Mouse (Mus musculus) limb, embryonic 15.5 days (tissue): ENCODE results near the gene Papola. TPM values are rescaled to one million over a fixed set of nuclear protein-coding genes. Genes with fewer than 3 reads are reported as not detected.

Experiments used
- ATAC-seq: fragments of 200-750 bp; cut with Nextera tagmentation; 2 replicates; pipeline ENCODE4 v1.8.0; 2017; ENCODE audit warnings: low read depth, moderate TSS enrichment; ENCODE audit not compliant: insufficient number of reproducible peaks, low FRiP score, low TSS enrichment
- H3K27ac ChIP-seq: fragments of 300-500 bp; sonication (generic); 2 replicates; pipeline ENCODE4 v1.5.1; 2015; ENCODE audit warnings: moderate library complexity, mild to moderate bottlenecking, inconsistent platforms
- H3K27me3 ChIP-seq: fragments of 300-500 bp; sonication (generic); 2 replicates; pipeline ENCODE4 v1.6.1; 2015; ENCODE audit warnings: inconsistent platforms
- H3K36me3 ChIP-seq: fragments of 300-500 bp; sonication (generic); 2 replicates; pipeline ENCODE4 v1.6.1; 2015; ENCODE audit warnings: inconsistent platforms
- H3K4me1 ChIP-seq: fragments of 300-500 bp; sonication (generic); 2 replicates; pipeline ENCODE4 v1.6.1; 2015; ENCODE audit warnings: inconsistent platforms
- H3K4me2 ChIP-seq: fragments of 300-500 bp; sonication (generic); 2 replicates; pipeline ENCODE4 v1.6.1; 2015; ENCODE audit warnings: mild to moderate bottlenecking, inconsistent platforms
- H3K4me3 ChIP-seq: fragments of 300-500 bp; sonication (generic); 2 replicates; pipeline ENCODE4 v1.5.1; 2015; ENCODE audit warnings: mild to moderate bottlenecking, inconsistent platforms
- H3K9ac ChIP-seq: fragments of 300-500 bp; sonication (generic); 2 replicates; pipeline ENCODE4 v1.6.1; 2015; ENCODE audit warnings: inconsistent platforms
- H3K9me3 ChIP-seq: fragments of 300-500 bp; sonication (generic); 2 replicates; pipeline ENCODE4 v1.6.1; 2016; ENCODE audit warnings: inconsistent platforms
- WGBS: fragments of 180-500 bp; shearing (Covaris S2); methylation state at CpG from one replicate; pipeline ENCODE4 v1.1.7; 2015; 5-methylcytosine and 5-hydroxymethylcytosine counted together
- polyA plus RNA-seq: library from polyadenylated mRNA; unstranded; fragments of >200 nt; fragmentation: Nextera tagmentation; extraction: Ambion mirVana; gene quantifications from 2 replicates; pipeline ENCODE4 v1.2.1, GENCODE M21; 2015

The Papola gene
- polyA plus RNA-seq, 1 experiment from 2014 or later = 185 TPM

DNA sequence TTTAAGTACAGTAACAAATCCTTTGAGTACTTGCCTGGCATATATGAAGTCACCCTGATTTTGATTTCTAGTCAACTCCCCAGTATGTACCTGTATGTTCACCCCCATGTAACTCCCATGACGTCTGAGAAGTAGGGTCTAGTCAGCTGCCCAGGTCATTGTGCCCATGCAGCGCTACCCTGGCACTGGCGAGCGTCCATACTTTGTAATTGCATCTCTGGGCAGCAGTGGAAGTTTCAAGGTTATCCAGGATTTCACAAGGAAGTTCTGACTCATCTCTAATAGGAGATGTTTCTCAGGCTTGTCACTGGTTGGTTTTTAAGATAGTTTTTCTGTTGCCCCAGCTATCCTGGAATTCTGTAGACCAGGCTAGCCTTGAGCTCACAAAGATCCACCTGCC, 59.9 kb downstream of the Papola start:
- H3K4me3 ChIP-seq = no peak overlapping the region
- WGBS = 91% methylated on average over 4 of the region's 4 CpGs

DNA sequence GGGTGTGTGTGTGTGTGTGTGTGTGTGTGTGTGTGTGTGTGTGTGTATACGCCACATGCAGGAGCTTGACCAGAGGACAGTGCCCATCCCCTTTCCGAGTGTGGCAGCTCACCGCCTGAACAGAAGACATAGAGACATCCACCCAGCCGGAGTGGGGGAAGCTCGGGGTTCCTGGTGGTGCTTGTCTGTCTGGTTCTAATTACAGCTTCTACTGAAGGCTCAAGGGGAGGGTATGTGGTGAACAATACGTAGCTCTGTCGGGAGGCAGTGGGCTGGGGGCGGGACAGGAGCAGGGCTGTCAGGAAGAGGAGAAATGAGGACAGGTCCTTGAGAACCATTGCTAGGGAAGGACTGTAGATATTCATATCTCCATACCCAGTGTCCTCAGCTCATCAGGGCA, 64.6 kb downstream of the Papola start:
- Histone ChIP-seq H3K36me3 (peaks cover 9% of the 10 kb centered on the region), H3K9me3 (no peaks in the 10 kb centered on the region), H3K9ac (no peak overlapping the region), H3K4me3 (no peak overlapping the region), H3K4me2 (no peak overlapping the region), H3K4me1 (peaks cover 19% of the 10 kb centered on the region; the same call in 1 of the 2 replicates), H3K27me3 (no peaks in the 10 kb centered on the region), H3K27ac (no peak overlapping the region)
- WGBS = 14% methylated on average over 8 of the region's 8 CpGs
- ATAC-seq = no peak

More for the DNA sequence above, 59.9 kb downstream of the Papola start:
- H3K27ac ChIP-seq = no peak overlapping the region
- H3K4me1 ChIP-seq = peaks cover 20% of the 10 kb centered on the region; the same call in 1 of the 2 replicates
- H3K9ac ChIP-seq = no peak overlapping the region
- H3K9me3 ChIP-seq = no peaks in the 10 kb centered on the region
- H3K4me2 ChIP-seq = no peak overlapping the region
- H3K36me3 ChIP-seq = peaks cover 39% of the 10 kb centered on the region
- no peak for ATAC-seq
- H3K27me3 ChIP-seq = no peaks in the 10 kb centered on the region

DNA sequence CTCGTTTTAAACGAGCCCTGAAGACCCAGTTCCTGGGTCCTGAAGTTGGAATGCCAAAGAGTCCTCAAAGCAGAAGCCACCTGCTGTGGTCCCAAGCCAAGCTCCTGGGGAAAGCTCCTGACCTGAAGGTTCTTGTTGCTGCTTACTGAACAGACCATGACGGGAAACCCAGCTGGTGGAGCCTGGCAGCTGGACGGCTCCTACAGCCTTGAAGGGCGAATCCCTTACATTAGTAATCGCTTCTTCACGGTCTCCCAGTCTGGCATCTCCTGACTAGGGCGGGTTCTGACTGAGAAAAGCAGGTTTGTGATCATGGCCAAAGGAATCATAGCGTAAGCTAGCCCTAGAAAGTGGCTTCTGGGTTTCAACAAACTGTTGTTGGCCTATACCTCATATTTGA, 66.2 kb downstream of the Papola start:
- 0 out of 2 replicates have a peak, but pooled peaks cover 3% of the 10 kb centered on the region for H3K36me3 ChIP-seq
- no peak overlapping the region for H3K9ac ChIP-seq
- H3K4me3 ChIP-seq = no peak overlapping the region
- H3K9me3 ChIP-seq = no peaks in the 10 kb centered on the region
- H3K27ac ChIP-seq = no peak overlapping the region
- no peak overlapping the region for H3K4me2 ChIP-seq
- no peaks in the 10 kb centered on the region for H3K27me3 ChIP-seq
- peaks cover 24% of the 10 kb centered on the region; the same call in 1 of the 2 replicates for H3K4me1 ChIP-seq
- no peak for ATAC-seq
- WGBS = 80% methylated on average over 9 of the region's 9 CpGs

DNA sequence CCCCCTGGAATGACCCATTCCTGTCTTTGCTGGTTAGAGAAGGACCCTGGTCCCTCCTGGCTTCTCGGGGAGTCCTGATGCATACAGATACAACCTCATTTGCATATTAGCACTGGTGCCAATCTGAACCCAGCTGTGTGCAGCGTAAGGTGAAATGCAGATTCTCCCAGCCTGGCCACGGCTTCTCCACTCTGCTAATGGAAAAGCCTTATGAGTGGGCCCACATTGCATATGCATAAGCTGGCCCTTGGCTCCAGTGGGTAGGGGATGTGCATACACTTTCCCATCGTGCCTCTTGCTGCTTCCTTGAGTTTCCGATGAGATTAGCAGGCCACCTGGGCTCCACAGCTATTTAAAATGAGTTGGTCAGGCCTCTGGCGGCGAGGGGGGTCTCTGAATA, 68.3 kb downstream of the Papola start:
- Histone ChIP-seq H3K9me3 (no peaks in the 10 kb centered on the region), H3K4me2 (no peak overlapping the region), H3K27me3 (no peaks in the 10 kb centered on the region), H3K27ac (no peak overlapping the region), H3K4me3 (no peak overlapping the region), H3K4me1 (peaks cover 21% of the 10 kb centered on the region; the same call in 1 of the 2 replicates), H3K9ac (no peak overlapping the region), H3K36me3 (no peaks in the 10 kb centered on the region)
- no peak for ATAC-seq
- WGBS = 66% methylated on average over 7 of the region's 7 CpGs

DNA sequence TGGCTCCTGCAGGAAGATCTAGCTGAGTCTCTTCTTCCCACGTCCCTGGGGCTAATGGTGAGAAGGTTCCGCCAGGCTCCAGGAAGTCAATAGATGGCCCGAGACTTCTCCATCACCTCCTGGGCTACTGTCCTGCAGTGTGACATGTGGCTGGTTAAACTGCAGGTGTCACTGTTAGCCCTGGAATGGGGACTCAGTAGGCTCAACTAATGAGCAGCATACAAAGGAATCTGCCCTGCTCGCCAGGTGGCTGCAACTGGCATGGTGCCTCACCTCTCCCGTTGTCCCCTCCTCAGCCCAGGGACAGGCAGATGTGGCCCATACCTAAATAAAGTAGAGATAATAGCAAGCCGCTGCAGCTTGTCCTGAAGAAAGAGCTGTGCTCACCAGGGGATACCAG, 70.1 kb downstream of the Papola start:
- no peaks in the 10 kb centered on the region for H3K9me3 ChIP-seq
- WGBS = 26% methylated on average over 6 of the region's 6 CpGs
- H3K4me2 ChIP-seq = no peak overlapping the region
- no peak overlapping the region for H3K4me3 ChIP-seq
- no peaks in the 10 kb centered on the region for H3K36me3 ChIP-seq
- no peak overlapping the region for H3K9ac ChIP-seq
- no peak for ATAC-seq
- H3K27me3 ChIP-seq = no peaks in the 10 kb centered on the region
- no peak overlapping the region for H3K27ac ChIP-seq
- peaks cover 5% of the 10 kb centered on the region; the same call in 1 of the 2 replicates for H3K4me1 ChIP-seq

DNA sequence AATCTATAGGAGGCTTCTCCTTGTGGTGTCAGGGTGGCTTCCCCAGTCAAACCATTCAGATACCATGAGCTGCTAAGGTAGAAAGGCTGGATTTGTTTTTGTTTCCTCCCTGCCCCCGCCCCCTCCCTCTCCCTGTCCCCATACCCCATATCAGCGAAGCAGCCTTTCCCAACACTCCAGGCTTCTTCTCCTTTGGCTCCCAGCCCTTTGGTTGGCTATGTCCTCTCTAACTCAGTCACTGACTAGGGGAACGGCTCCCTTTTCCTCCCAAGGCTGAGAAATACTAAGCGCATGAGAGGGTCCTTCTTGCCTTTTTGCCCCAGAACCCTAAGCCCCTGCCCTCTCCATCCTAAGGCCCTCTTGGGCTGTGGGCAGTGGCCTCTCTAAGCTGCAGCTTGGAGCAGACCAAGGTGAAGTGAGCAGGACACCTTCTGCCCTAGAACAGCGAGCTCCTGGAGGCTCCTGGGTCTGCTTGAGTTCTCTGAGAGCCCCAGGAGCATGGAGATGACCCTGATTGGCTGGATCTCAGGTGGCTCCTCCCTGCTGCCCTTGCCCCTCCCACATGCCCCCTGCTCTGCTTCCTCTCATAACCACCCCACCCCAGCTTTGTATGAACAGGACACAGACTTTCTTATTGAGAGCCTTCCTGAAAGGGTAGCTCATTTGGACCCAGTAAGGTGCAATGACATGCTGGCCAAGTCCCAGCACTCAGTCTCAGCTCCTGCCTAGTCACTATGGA, 73.6 kb downstream of the Papola start:
- no peak overlapping the region for H3K4me3 ChIP-seq
- H3K4me2 ChIP-seq = no peak overlapping the region
- ATAC-seq = no peak
- WGBS = 80% methylated on average over 5 of the region's 5 CpGs
- H3K9ac ChIP-seq = no peak overlapping the region
- peaks cover 20% of the 10 kb centered on the region for H3K4me1 ChIP-seq
- no peaks in the 10 kb centered on the region for H3K27me3 ChIP-seq
- H3K36me3 ChIP-seq = no peaks in the 10 kb centered on the region
- no peaks in the 10 kb centered on the region for H3K9me3 ChIP-seq
- H3K27ac ChIP-seq = no peak overlapping the region

DNA sequence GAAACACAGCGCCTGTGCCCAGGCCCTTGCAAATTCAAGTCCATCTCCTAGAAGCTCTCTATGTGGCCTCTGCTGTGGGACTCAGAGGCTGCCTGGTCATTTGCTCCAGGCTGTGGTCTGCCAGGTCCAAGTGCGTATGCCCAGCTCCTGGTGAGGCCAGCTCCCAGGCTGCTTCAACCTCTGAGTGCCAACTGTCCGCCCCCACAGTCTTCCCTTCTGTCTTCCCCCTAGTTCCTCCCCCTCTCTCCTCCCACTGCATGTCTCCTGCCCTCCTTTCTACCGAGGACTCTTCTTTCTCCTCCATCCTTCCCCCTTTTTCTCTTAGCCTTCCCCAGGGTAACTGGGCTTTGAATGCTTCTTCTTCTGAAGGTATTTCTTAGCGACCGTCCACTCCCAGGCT, 77.6 kb downstream of the Papola start:
- H3K27ac ChIP-seq = no peak overlapping the region
- H3K27me3 ChIP-seq = no peaks in the 10 kb centered on the region
- no peaks in the 10 kb centered on the region for H3K36me3 ChIP-seq
- no peak overlapping the region for H3K4me3 ChIP-seq
- 55% methylated on average over 6 of the region's 6 CpGs for WGBS
- H3K9me3 ChIP-seq = no peaks in the 10 kb centered on the region
- H3K4me2 ChIP-seq = no peak overlapping the region
- peaks cover 19% of the 10 kb centered on the region for H3K4me1 ChIP-seq
- ATAC-seq = no peak
- H3K9ac ChIP-seq = no peak overlapping the region

DNA sequence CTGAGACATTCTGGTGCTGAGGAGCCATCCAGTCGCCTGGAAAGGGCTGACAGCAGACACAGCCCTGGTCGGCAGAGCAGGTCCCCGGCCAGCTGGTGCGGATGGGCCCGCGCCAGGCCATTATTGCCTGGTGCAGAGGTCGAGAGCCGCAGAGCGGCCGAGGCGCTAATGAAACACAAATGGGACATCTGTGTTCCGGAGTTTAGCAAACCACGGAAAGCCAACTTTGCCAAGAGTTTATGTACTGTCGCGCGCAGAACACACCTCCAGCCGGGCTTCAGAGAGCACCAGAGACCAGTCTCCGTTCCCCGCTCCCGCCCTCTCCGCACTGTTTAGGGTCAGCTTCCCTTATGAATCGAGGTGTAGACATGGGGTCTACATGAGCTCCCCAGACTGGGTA, 78.1 kb downstream of the Papola start:
- H3K9ac ChIP-seq = no peak overlapping the region
- no peaks in the 10 kb centered on the region for H3K27me3 ChIP-seq
- peaks cover 19% of the 10 kb centered on the region for H3K4me1 ChIP-seq
- 0 out of 2 replicates have a peak, but pooled peaks have one; percentile 21 for ATAC-seq
- 34% methylated on average over 22 of the region's 22 CpGs for WGBS
- no peaks in the 10 kb centered on the region for H3K36me3 ChIP-seq
- H3K4me3 ChIP-seq = no peak overlapping the region
- no peak overlapping the region for H3K27ac ChIP-seq
- H3K9me3 ChIP-seq = no peaks in the 10 kb centered on the region
- H3K4me2 ChIP-seq = peak overlapping the region; percentile 31; the same call in 1 of the 2 replicates

DNA sequence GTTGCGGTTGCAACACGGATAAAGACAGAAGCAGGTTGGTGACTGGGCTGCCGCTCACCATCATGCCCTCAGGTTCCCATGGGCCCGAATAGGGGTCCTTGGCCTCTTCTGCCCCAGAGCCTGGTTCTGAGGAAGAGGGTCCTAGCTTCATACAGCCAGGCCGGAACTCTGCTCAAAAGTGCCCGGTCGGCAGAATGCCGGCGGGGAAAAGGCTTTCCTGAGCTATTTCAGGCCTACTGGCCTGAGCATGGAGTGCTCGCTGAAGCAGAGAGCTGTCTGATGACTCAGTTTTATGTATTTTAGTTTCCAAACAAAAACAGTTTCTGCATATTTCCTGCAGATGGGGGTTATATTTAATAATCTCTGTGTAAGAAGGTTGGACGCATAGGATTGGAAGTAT, 78.9 kb downstream of the Papola start:
- Histone ChIP-seq H3K4me2 (no peak overlapping the region), H3K27me3 (no peaks in the 10 kb centered on the region), H3K36me3 (no peaks in the 10 kb centered on the region), H3K27ac (no peak overlapping the region), H3K4me3 (no peak overlapping the region), H3K9ac (no peak overlapping the region), H3K4me1 (peaks cover 19% of the 10 kb centered on the region), H3K9me3 (no peaks in the 10 kb centered on the region)
- ATAC-seq = no peak
- 87% methylated on average over 11 of the region's 11 CpGs for whole genome bisulfite sequencing

DNA sequence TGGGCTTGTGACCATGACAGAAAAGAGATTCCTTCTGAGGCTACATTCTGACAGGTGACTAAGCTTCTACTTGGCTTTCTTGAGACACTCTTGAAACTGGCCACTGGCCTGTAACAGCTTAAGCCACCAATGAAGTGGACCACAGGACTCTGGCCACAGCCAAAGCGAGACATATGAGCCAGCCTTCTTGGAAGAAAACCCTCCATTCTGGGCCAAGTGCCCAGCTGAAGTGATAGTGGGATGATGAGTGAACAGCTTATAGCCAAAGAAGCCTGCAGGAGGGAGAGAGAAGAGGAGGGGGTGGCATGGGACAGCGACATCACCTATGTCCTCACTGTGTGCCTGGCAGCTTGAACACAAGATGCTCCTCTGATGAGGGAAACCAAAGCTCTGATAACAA, 83.2 kb downstream of the Papola start:
- ATAC-seq = no peak
- Histone ChIP-seq H3K4me1 (peaks cover 14% of the 10 kb centered on the region), H3K27ac (no peak overlapping the region), H3K4me3 (no peak overlapping the region), H3K9ac (no peak overlapping the region), H3K9me3 (no peaks in the 10 kb centered on the region), H3K36me3 (no peaks in the 10 kb centered on the region), H3K4me2 (no peak overlapping the region), H3K27me3 (peaks cover 5% of the 10 kb centered on the region; the same call in 1 of the 2 replicates)
- 88% methylated on average over 2 of the region's 2 CpGs for WGBS

DNA sequence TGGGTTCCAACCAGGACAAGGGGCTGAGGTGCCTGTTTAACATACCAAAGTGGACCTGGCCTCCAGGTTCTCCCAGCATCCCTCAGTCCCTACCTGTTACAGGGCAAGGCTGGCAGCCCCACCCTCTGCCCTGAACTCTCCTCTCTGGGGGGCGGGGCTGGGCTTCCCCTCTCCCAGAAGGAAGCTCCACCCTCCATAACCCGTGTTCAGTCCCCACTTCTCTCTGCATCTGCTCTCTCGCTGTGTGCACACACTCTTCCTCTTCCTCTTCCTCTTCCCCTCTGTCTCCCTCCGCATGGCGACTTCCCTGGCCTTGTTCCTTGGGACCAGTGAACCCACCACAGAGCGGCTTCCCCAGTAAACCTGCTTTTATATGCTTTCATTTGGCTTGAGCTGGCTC, 84.7 kb downstream of the Papola start:
- no peak overlapping the region for H3K4me2 ChIP-seq
- no peaks in the 10 kb centered on the region for H3K9me3 ChIP-seq
- H3K27me3 ChIP-seq = peaks cover 7% of the 10 kb centered on the region; the same call in 1 of the 2 replicates
- no peaks in the 10 kb centered on the region for H3K36me3 ChIP-seq
- WGBS = 33% methylated on average over 6 of the region's 6 CpGs
- H3K9ac ChIP-seq = no peak overlapping the region
- H3K4me3 ChIP-seq = no peak overlapping the region
- H3K27ac ChIP-seq = no peak overlapping the region
- no peak for ATAC-seq
- H3K4me1 ChIP-seq = peaks cover 7% of the 10 kb centered on the region; the same call in 1 of the 2 replicates

DNA sequence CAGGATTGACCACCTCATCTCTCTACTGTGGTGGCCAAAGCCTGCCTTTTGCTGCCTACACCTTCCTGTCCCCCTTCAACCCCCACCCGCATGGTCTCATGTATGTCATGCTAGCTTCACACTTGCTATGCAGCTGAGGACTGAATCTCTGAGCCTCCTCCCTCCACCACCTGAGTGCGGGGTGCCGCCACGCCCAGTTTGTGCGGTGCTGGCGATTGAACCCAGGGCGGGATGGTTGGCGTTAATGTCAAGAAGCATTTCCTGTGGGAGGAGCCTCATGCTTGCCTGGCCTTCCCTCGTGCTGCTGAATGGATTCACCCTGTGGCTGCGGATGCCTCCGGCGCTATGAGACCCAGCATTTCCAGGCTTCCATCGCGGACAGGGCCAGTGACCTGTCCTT, 85.2 kb downstream of the Papola start:
- peaks cover 10% of the 10 kb centered on the region; the same call in 1 of the 2 replicates for H3K27me3 ChIP-seq
- H3K36me3 ChIP-seq = no peaks in the 10 kb centered on the region
- no peak overlapping the region for H3K4me3 ChIP-seq
- 27% methylated on average over 14 of the region's 14 CpGs for WGBS
- H3K4me1 ChIP-seq = peaks cover 7% of the 10 kb centered on the region; the same call in 1 of the 2 replicates
- H3K9ac ChIP-seq = no peak overlapping the region
- H3K9me3 ChIP-seq = no peaks in the 10 kb centered on the region
- no peak overlapping the region for H3K4me2 ChIP-seq
- ATAC-seq = no peak
- no peak overlapping the region for H3K27ac ChIP-seq
